Mouse (Mus musculus) lung, postnatal 0 days (tissue): ENCODE measurements at regions not wholly inside any gene's neighbourhood (a gene's known extent, or its start where the extent isn't known, plus 50 kb on each side); places are given as distances from the start of the nearest gene placed in this dataset.

Experiments
- ATAC-seq: fragments of 200-750 bp; cut with Nextera tagmentation; 2 replicates; pipeline ENCODE4 v1.8.0; 2017; ENCODE audit warnings: moderate library complexity
- DNase-seq: peaks from one replicate; pipeline ENCODE4 v3.0.0-alpha.2; 2016; ENCODE audit warnings: low spot score
- H3K27ac ChIP-seq: fragments of 300-500 bp; sonication (generic); 2 replicates; pipeline ENCODE4 v1.5.1; 2014; ENCODE audit warnings: antibody characterized with exemption, mild to moderate bottlenecking, low read length, mixed read lengths
- H3K27me3 ChIP-seq: fragments of 300-500 bp; sonication (generic); replicated peaks from 2 replicates; pipeline ENCODE4 v1.6.1; 2014; ENCODE audit warnings: low read length, mixed read lengths; ENCODE audit not compliant: insufficient read depth
- H3K36me3 ChIP-seq: fragments of 300-500 bp; sonication (generic); 2 replicates; pipeline ENCODE4 v1.6.1; 2014; ENCODE audit warnings: low read length, mixed read lengths; ENCODE audit not compliant: insufficient read depth
- H3K4me1 ChIP-seq: fragments of 300-500 bp; sonication (generic); 2 replicates; pipeline ENCODE4 v1.6.1; 2014; ENCODE audit warnings: antibody characterized with exemption, low read depth, low read length, mixed read lengths; ENCODE audit not compliant: insufficient read depth
- H3K4me2 ChIP-seq: fragments of 300-500 bp; sonication (generic); replicated peaks from 2 replicates; pipeline ENCODE4 v1.6.1; 2014; ENCODE audit warnings: low read depth, mild to moderate bottlenecking, low read length, moderate library complexity, mixed read lengths
- H3K4me3 ChIP-seq: fragments of 300-500 bp; sonication (generic); 2 replicates; pipeline ENCODE4 v1.5.1; 2014; ENCODE audit warnings: low read depth, low read length
- H3K9ac ChIP-seq: fragments of 300-500 bp; sonication (generic); replicated peaks from 2 replicates; pipeline ENCODE4 v1.6.1; 2014; ENCODE audit warnings: low read depth, mild to moderate bottlenecking
- H3K9me3 ChIP-seq: fragments of 300-500 bp; sonication (generic); 2 replicates; pipeline ENCODE4 v1.6.1; 2016; ENCODE audit warnings: low read length, mixed read lengths
- CTCF ChIP-seq: IDR thresholded peaks from 2 replicates; pipeline ENCODE4 v1.5.1; 2016; ENCODE audit warnings: antibody characterized with exemption, mild to moderate bottlenecking
- EP300 ChIP-seq: IDR thresholded peaks from 2 replicates; pipeline ENCODE4 v1.6.1; 2016; ENCODE audit warnings: antibody characterized with exemption, mild to moderate bottlenecking, control low read depth
- WGBS: fragments of 180-500 bp; shearing (Covaris S2); extraction: QIAGEN DNeasy Blood & Tissue Kit; methylation state at CpG from one replicate; pipeline ENCODE4 v1.1.7; 2014; 5-methylcytosine and 5-hydroxymethylcytosine counted together

DNA sequence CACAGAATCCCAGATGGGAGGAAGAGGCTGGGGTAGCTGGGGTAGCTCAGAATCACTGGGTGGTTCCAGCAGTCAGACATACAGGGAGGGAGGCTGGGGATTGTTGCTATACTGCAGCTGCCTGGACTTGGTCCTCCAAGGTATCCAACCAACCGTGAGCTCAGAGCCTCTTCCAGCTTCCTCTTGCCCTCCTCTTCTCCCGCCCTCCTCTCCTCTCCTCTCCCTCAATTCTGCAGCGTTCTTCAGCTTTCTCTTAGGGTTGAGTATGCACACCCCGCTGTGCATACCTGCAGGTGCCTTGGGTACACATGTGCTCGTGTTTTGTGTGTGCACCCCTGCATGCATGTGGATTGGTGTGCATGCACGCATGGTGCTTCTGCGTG lies 81.6 kb downstream of the Cstad start:
- H3K4me3 ChIP-seq, result no peak overlapping the region
- no peaks in the 10 kb centered on the region for H3K9me3 ChIP-seq
- WGBS, result 7% methylated on average over 6 of the region's 7 CpGs
- H3K9ac ChIP-seq, result no peak overlapping the region
- TF ChIP-seq EP300 (no peak), CTCF (no peak)
- no peaks in the 10 kb centered on the region for H3K36me3 ChIP-seq
- H3K4me1 ChIP-seq, result peaks cover 16% of the 10 kb centered on the region; the same call in 1 of the 2 replicates
- H3K27me3 ChIP-seq, result no peaks in the 10 kb centered on the region
- peak overlapping the region; percentile 58 for H3K4me2 ChIP-seq
- ATAC-seq (no peak), DNase-seq (no peak)
- H3K27ac ChIP-seq, result no peak overlapping the region

DNA sequence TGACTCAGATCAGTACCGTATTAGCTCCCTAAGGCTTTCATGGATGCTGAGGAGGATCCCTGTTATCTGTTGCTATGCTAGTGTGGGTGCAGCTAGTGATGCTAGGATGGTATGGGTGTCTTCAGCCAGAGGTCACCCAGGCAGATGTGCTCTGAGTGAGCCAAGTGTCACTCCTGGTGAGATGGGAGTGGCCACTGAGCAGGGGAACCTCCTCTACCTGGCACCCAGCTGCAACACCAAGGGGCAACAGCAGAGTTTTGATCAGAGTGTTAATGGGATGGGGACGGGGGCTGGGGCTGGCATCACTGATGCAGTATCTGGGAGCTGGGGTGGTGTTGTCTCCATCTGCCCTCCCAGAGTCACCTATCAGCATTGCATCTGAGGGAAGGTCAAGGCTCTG lies 81.0 kb downstream of the Cstad start:
- no peak overlapping the region for H3K9ac ChIP-seq

DNA sequence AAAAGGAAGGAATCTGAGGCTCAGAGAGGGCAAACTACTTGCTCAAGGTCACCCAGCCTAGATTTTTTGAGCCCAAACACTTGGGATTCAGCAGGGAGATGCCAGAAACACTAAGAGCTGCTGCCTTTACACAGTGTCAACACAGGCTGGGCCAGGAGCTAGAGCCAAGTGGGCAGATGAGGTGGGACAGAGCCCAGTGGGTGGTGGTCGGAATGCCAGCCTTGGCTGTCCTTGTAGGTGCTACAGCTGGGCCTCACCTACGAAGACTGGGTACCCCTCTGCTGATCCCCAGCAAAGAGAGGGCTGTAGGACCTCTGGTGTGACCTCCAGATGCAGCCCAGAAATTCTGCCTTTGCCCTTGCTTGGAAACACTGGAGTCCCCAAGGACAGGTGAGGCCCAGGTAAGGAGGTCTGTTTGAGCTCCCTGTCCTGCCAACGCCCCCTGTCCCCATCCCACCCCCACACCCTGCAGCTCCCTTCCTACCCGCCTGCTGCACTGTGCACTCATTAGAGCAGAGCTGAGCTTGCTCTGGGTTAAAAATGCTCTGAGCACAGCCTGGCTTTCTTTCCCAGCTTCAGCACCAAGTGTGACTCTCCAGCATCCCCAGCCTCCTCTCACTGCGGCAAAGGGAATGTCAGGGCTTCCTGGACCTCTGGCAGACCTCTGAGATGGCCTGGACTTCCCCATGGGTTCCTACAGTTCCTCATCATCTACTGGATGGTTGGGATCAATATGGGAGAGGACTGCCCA lies 76.2 kb downstream of the Cstad start:
- H3K36me3 ChIP-seq, result no peaks in the 10 kb centered on the region
- no peak overlapping the region for H3K27ac ChIP-seq
- no peaks in the 10 kb centered on the region for H3K27me3 ChIP-seq
- no peak overlapping the region for H3K9ac ChIP-seq
- WGBS, result 61% methylated on average over 5 of the region's 5 CpGs
- no peak for DNase-seq
- peaks cover 5% of the 10 kb centered on the region; the same call in 1 of the 2 replicates for H3K4me1 ChIP-seq
- no peak overlapping the region for H3K4me3 ChIP-seq
- TF ChIP-seq CTCF (no peak), EP300 (no peak)
- ATAC-seq, result no peak
- H3K4me2 ChIP-seq, result no peak overlapping the region
- H3K9me3 ChIP-seq, result no peaks in the 10 kb centered on the region

More for the DNA sequence above, 81.0 kb downstream of the Cstad start:
- H3K4me3 ChIP-seq, result no peak overlapping the region
- no peak overlapping the region for H3K4me2 ChIP-seq
- DNase-seq (no peak), ATAC-seq (no peak)
- no peaks in the 10 kb centered on the region for H3K9me3 ChIP-seq
- H3K4me1 ChIP-seq, result peaks cover 16% of the 10 kb centered on the region; the same call in 1 of the 2 replicates
- WGBS, result 84% methylated on average over 2 of the region's 2 CpGs
- no peaks in the 10 kb centered on the region for H3K27me3 ChIP-seq
- H3K27ac ChIP-seq, result no peak overlapping the region
- no peak for TF ChIP-seq CTCF
- TF ChIP-seq EP300, result no peak
- no peaks in the 10 kb centered on the region for H3K36me3 ChIP-seq

DNA sequence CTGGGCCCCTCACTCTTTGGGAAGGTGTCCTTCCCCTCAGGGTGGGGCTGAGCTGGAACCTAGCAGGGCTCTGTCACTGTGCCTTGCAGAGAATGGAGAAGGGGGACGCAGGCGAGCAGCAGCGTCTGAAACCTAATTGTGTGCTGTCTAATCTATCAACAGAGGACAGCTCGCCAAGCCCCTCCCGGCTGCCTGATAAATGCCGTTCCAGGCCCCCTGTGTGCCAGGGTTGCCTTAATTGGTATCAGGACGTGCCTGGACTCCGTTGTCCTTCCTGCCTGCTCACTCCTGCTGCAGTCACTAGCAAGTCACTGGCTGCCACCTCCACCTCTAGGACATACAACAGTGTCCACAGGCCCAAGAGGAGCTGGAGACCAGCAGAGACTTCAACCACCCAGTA lies 72.6 kb downstream of the Cstad start:
- ATAC-seq, result peak; percentile 29; the same call in 1 of the 2 replicates
- H3K9ac ChIP-seq, result no peak overlapping the region
- H3K36me3 ChIP-seq, result no peaks in the 10 kb centered on the region
- H3K4me3 ChIP-seq, result no peak overlapping the region
- no peak for DNase-seq
- 24% methylated on average over 8 of the region's 8 CpGs for WGBS
- no peak overlapping the region for H3K4me2 ChIP-seq
- no peaks in the 10 kb centered on the region for H3K9me3 ChIP-seq
- no peaks in the 10 kb centered on the region for H3K27me3 ChIP-seq
- TF ChIP-seq CTCF (no peak), EP300 (no peak)
- H3K4me1 ChIP-seq, result peaks cover 5% of the 10 kb centered on the region; the same call in 1 of the 2 replicates
- H3K27ac ChIP-seq, result no peak overlapping the region

DNA sequence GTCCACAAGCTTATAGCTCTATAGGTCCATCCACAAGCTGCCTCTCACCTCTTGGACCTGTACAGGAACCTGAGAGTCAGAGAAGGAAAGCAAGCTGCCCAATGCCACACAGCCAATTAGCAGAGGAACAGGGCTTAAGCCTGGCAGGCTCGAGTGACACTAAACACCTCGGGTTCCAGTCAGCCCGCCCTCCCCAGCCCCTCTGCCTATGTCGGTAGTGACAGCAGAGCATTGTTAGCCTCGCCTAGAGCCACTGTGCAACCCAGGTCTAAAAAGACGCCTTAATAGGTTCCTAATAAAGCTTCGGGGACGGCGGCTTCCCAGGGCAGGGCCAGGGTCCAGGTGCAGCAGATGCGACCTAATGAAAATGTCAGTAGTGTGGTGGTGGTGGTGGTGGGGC lies 66.3 kb downstream of the Cstad start:
- no peaks in the 10 kb centered on the region for H3K36me3 ChIP-seq
- WGBS, result 68% methylated on average over 10 of the region's 10 CpGs

DNA sequence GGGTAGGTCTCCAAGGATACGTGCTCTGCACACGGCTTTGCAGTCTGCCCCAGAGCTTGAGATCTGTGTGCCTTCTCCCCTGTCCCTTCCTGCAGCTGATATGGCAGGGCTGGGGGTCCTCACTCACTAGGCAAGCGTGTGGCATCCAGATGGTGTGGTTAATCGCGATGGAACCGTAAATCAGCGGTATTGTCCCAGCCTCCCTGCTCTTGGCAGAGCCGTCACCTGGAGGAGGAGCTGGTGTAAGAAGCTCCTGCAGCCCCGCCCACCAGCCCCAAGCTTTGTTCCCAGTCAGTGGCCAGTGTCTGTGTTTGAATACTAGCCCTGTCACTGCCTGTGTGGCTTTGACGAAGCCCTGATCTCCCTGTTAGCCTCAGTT lies 65.8 kb downstream of the Cstad start:
- no peak overlapping the region for H3K9ac ChIP-seq
- H3K27ac ChIP-seq, result 0 out of 2 replicates have a peak overlapping the region, but pooled peaks have one; percentile 98
- H3K27me3 ChIP-seq, result no peaks in the 10 kb centered on the region
- WGBS, result 36% methylated on average over 10 of the region's 10 CpGs
- no peaks in the 10 kb centered on the region for H3K9me3 ChIP-seq
- no peaks in the 10 kb centered on the region for H3K36me3 ChIP-seq
- H3K4me2 ChIP-seq, result no peak overlapping the region
- peaks cover 29% of the 10 kb centered on the region for H3K4me1 ChIP-seq
- DNase-seq (no peak), ATAC-seq (no peak)
- no peak for TF ChIP-seq EP300
- no peak for TF ChIP-seq CTCF
- H3K4me3 ChIP-seq, result no peak overlapping the region

More for the DNA sequence above, 66.3 kb downstream of the Cstad start:
- no peak overlapping the region for H3K27ac ChIP-seq
- H3K4me2 ChIP-seq, result no peak overlapping the region
- ATAC-seq (no peak), DNase-seq (no peak)
- no peak overlapping the region for H3K9ac ChIP-seq
- H3K27me3 ChIP-seq, result no peaks in the 10 kb centered on the region
- H3K4me3 ChIP-seq, result no peak overlapping the region
- H3K9me3 ChIP-seq, result no peaks in the 10 kb centered on the region
- TF ChIP-seq CTCF (no peak), EP300 (no peak)
- peaks cover 29% of the 10 kb centered on the region for H3K4me1 ChIP-seq
